Mouse (Mus musculus): ENCODE data around the gene Fhl2. TPM values are rescaled to one million over a fixed set of nuclear protein-coding genes. Genes with fewer than 3 reads are reported as not detected.
"Not testable (repeated sequence)": the region's sequence is repeated elsewhere in the genome, so short reads cannot be mapped to it uniquely, and the experiment has no call there.

The Fhl2 gene
- polyA plus RNA-seq, 1 experiment, result 120 TPM

GRCm38 (mm10) chr1:43192471-43192870, 4.3 kb downstream of the Fhl2 start:
- no peak for DNase-seq (ENCODE audit: low spot score)

GRCm38 (mm10) chr1:43191078-43191477, 5.7 kb downstream of the Fhl2 start:
- DNase-seq (ENCODE audit: low spot score), result no peak

- not testable (repeated sequence) for DNase-seq (ENCODE audit: low spot score)
These were observed 7.9 kb downstream of the Fhl2 start for GRCm38 (mm10) chr1:43188893-43189292.

- DNase-seq (ENCODE audit: low spot score), result no peak
These were observed 10.4 kb downstream of the Fhl2 start for GRCm38 (mm10) chr1:43186334-43186733.

- no peak for DNase-seq (ENCODE audit: low spot score)
These were observed 15.9 kb downstream of the Fhl2 start for GRCm38 (mm10) chr1:43180912-43181311.

GRCm38 (mm10) chr1:43178780-43179179, 18.0 kb downstream of the Fhl2 start:
- no peak for DNase-seq (ENCODE audit: low spot score)

- DNase-seq (ENCODE audit: low spot score), result no peak
These were observed 18.4 kb downstream of the Fhl2 start for GRCm38 (mm10) chr1:43178378-43178777.

- DNase-seq (ENCODE audit: low spot score), result no peak
These were observed 23.2 kb downstream of the Fhl2 start for GRCm38 (mm10) chr1:43173283-43174226.

GRCm38 (mm10) chr1:43171816-43172215, 25.0 kb downstream of the Fhl2 start:
- DNase-seq (ENCODE audit: low spot score), result no peak

- DNase-seq (ENCODE audit: low spot score), result no peak
These were observed 25.7 kb downstream of the Fhl2 start for GRCm38 (mm10) chr1:43171093-43171492.

- no peak for DNase-seq (ENCODE audit: low spot score)
These were observed 27.1 kb downstream of the Fhl2 start for GRCm38 (mm10) chr1:43169661-43170060.

GRCm38 (mm10) chr1:43169227-43169626, 27.6 kb downstream of the Fhl2 start:
- no peak for DNase-seq (ENCODE audit: low spot score)

- no peak for DNase-seq (ENCODE audit: low spot score)
These were observed 28.2 kb downstream of the Fhl2 start for GRCm38 (mm10) chr1:43168618-43169017.

- no peak for DNase-seq (ENCODE audit: low spot score)
These were observed 28.8 kb downstream of the Fhl2 start for GRCm38 (mm10) chr1:43168026-43168425.

- no peak for DNase-seq (ENCODE audit: low spot score)
These were observed 32.2 kb downstream of the Fhl2 start for GRCm38 (mm10) chr1:43164582-43164981.

- peak; percentile 61 for DNase-seq (ENCODE audit: low spot score)
These were observed 33.0 kb downstream of the Fhl2 start for GRCm38 (mm10) chr1:43163467-43164418.

GRCm38 (mm10) chr1:43163084-43163466, 33.7 kb downstream of the Fhl2 start:
- no peak for DNase-seq (ENCODE audit: low spot score)

- no peak for DNase-seq (ENCODE audit: low spot score)
These were observed 34.4 kb downstream of the Fhl2 start for GRCm38 (mm10) chr1:43162394-43162793.

GRCm38 (mm10) chr1:43159429-43159828, 37.4 kb downstream of the Fhl2 start:
- DNase-seq (ENCODE audit: low spot score), result no peak

GRCm38 (mm10) chr1:43157907-43158306, 38.9 kb downstream of the Fhl2 start:
- DNase-seq (ENCODE audit: low spot score), result no peak

- DNase-seq (ENCODE audit: low spot score), result no peak
These were observed 42.3 kb downstream of the Fhl2 start for GRCm38 (mm10) chr1:43154491-43154890.

- DNase-seq (ENCODE audit: low spot score), result no peak
These were observed 43.2 kb downstream of the Fhl2 start for GRCm38 (mm10) chr1:43153538-43153937.
